Mouse (Mus musculus) cortical plate, adult 2 months (tissue): Measurements from ENCODE around the gene Asb17.

Source experiments
- CTCF ChIP-seq: fragments of 200-500 bp; IDR thresholded peaks from 2 replicates; pipeline ENCODE4 v1.5.1; 2011; ENCODE audit warnings: mild to moderate bottlenecking, control low read depth, low read length; ENCODE audit not compliant: insufficient read depth; ENCODE audit errors: extremely low read depth
- POLR2A ChIP-seq: fragments of 200-500 bp; IDR thresholded peaks from 2 replicates; pipeline ENCODE4 v1.6.1; 2011; ENCODE audit warnings: mild to moderate bottlenecking, low read length, control low read depth; ENCODE audit not compliant: insufficient read depth; ENCODE audit errors: extremely low read depth

DNA sequence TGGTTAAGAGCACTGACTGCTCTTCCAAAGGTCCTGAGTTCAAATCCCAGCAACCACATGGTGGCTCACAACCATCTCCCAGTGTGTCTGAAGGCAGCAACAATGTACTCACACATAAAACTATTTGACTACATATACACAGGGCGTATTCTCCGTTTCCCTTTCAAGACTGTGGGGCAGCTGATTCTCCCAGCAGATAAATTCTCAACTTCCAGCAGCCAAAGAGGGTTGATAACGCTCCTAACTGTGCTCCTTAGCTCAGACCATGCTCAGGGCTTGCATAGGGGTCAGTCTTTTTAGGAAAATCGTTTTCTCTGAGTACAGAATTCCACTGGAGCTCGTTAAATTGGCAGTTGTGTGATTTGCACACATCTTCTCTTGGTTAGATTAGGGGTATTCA lies 43.3 kb upstream of the Asb17 start:
- TF ChIP-seq POLR2A (no peak), CTCF (no peak)
